Mouse (Mus musculus) midbrain, embryonic 13.5 days (tissue): Measurements from ENCODE around the gene Kcnh7. TPM values are rescaled to one million over a fixed set of nuclear protein-coding genes. Genes with fewer than 3 reads are reported as not detected.

Experiments
- ATAC-seq: fragments of 200-750 bp; cut with Nextera tagmentation; 2 replicates; pipeline ENCODE4 v1.8.0; 2017; ENCODE audit warnings: mild to moderate bottlenecking, moderate TSS enrichment, moderate library complexity
- H3K27ac ChIP-seq: fragments of 300-500 bp; sonication (generic); 2 replicates; pipeline ENCODE4 v1.5.1; 2015; ENCODE audit warnings: inconsistent platforms, mild to moderate bottlenecking, moderate library complexity
- H3K27me3 ChIP-seq: fragments of 300-500 bp; sonication (generic); 2 replicates; pipeline ENCODE4 v1.6.1; 2015; ENCODE audit warnings: mild to moderate bottlenecking, inconsistent platforms
- H3K36me3 ChIP-seq: fragments of 300-500 bp; sonication (generic); 2 replicates; pipeline ENCODE4 v1.6.1; 2015; ENCODE audit warnings: mild to moderate bottlenecking, inconsistent platforms
- H3K4me1 ChIP-seq: fragments of 300-500 bp; sonication (generic); replicated peaks from 2 replicates; pipeline ENCODE4 v1.6.1; 2015; ENCODE audit warnings: inconsistent platforms
- H3K4me2 ChIP-seq: fragments of 300-500 bp; sonication (generic); replicated peaks from 2 replicates; pipeline ENCODE4 v1.6.1; 2015; ENCODE audit warnings: moderate library complexity, mild to moderate bottlenecking, inconsistent platforms
- H3K4me3 ChIP-seq: fragments of 300-500 bp; sonication (generic); replicated peaks from 2 replicates; pipeline ENCODE4 v1.5.1; 2015; ENCODE audit warnings: mild to moderate bottlenecking, inconsistent platforms
- H3K9ac ChIP-seq: fragments of 300-500 bp; sonication (generic); replicated peaks from 2 replicates; pipeline ENCODE4 v1.6.1; 2015; ENCODE audit warnings: mild to moderate bottlenecking, inconsistent platforms
- H3K9me3 ChIP-seq: fragments of 300-500 bp; sonication (generic); 2 replicates; pipeline ENCODE4 v1.6.1; 2016; ENCODE audit warnings: mild to moderate bottlenecking, inconsistent platforms
- WGBS: fragments of 180-500 bp; shearing (Covaris S2); methylation state at CpG from one replicate; pipeline ENCODE4 v1.1.7; 2015; 5-methylcytosine and 5-hydroxymethylcytosine counted together
- polyA plus RNA-seq: library from polyadenylated mRNA; unstranded; fragments of >200 nt; fragmentation: Nextera tagmentation; extraction: Ambion mirVana; gene quantifications from 2 replicates; pipeline ENCODE4 v1.2.1, GENCODE M21; 2015

Kcnh7 gene
- polyA plus RNA-seq, 1 experiment from 2014 or later, result 6.9 TPM

DNA sequence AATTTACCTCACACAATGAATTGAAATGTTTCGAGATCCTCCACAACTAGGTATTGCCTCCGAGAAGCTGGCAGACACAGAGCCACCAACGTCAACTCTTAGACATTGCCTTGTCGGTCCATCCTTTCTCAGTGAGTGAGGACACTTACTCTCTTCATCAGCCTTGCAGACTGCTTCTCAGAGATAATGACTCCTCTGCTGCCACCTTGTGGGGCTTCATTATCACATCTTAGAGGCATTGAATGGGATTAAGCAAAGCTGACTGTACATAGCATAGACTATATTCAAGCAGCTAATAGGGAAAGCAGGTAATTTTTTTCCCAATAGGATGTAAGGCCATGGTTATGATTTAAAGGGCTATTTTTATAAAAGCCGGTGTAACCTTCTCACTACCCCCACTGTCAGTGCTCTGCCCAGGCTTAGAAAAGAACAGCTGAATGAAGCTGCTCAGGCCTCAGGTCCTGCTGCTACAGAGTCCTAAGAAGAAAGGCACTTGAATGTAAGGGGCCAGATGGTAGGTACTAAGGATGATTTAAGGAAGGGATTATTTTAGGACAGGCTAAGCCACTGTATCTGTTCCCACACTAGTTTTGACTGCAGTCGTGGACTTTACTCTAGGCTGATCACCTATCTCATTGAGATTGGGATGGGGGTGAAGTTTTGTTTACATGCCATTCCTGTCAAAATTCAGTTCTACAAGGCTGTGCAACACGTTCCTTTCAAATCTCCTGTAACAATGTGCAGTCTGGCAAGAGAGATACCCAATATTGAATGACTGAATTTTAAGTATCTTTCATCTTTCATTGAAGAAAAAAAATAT is 529.4 kb downstream of the Kcnh7 start:
- no peaks in the 10 kb centered on the region for H3K27me3 ChIP-seq
- no peaks in the 10 kb centered on the region for H3K4me1 ChIP-seq
- H3K4me3 ChIP-seq, result no peak overlapping the region
- 49% methylated on average over 7 of the region's 7 CpGs for WGBS
- no peaks in the 10 kb centered on the region for H3K9me3 ChIP-seq
- ATAC-seq, result peak; percentile 90
- no peak overlapping the region for H3K4me2 ChIP-seq
- no peaks in the 10 kb centered on the region for H3K36me3 ChIP-seq
- H3K27ac ChIP-seq, result no peak overlapping the region
- H3K9ac ChIP-seq, result no peak overlapping the region

DNA sequence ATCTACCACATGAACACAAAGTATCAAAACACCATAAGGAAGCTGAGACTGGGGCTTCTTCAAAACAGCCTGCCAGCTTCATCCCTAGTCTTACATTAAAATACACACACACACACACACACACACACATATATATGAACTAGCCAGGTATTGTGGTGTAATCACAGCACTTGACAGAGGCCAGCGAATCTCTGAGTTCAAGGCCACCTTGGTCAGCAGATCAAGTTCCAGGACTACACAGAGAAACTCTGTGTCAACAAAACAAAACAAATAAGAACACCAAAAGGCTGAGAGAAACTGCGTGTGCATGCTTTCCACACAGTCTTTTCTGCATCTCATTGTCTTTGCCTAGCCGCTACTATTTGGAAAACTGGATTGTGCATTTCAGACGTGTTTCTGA is 531.6 kb downstream of the Kcnh7 start:
- Histone ChIP-seq H3K9me3 (no peaks in the 10 kb centered on the region), H3K9ac (no peak overlapping the region), H3K4me2 (no peak overlapping the region), H3K36me3 (no peaks in the 10 kb centered on the region), H3K27me3 (no peaks in the 10 kb centered on the region), H3K4me1 (no peaks in the 10 kb centered on the region), H3K27ac (no peak overlapping the region), H3K4me3 (no peak overlapping the region)
- WGBS, result 85% methylated on average over 4 of the region's 4 CpGs
- ATAC-seq, result no peak

DNA sequence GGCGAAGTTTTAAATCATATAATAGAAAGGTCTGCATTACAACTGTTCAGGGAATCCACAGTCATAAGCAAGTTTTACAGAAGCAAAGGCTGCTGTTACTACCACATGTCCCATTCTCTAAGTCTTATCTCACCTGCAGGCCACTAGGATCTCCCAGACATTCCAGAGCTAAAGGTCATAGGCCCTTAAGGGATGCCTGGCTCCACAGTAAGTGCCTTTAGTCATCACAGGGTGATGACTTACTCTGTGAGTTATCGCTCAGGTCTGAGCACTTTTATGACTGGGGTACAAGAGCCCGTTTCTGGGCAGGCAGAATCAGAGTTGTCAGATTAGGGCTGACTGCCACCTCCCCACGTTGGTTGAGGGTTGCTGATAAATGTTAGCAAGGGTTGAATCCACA is 532.2 kb downstream of the Kcnh7 start:
- 78% methylated on average over 4 of the region's 4 CpGs for WGBS
- H3K27me3 ChIP-seq, result no peaks in the 10 kb centered on the region
- no peak overlapping the region for H3K4me3 ChIP-seq
- no peaks in the 10 kb centered on the region for H3K36me3 ChIP-seq
- no peaks in the 10 kb centered on the region for H3K9me3 ChIP-seq
- H3K9ac ChIP-seq, result no peak overlapping the region
- no peak for ATAC-seq
- peaks cover 2% of the 10 kb centered on the region for H3K4me1 ChIP-seq
- no peak overlapping the region for H3K4me2 ChIP-seq
- no peak overlapping the region for H3K27ac ChIP-seq

DNA sequence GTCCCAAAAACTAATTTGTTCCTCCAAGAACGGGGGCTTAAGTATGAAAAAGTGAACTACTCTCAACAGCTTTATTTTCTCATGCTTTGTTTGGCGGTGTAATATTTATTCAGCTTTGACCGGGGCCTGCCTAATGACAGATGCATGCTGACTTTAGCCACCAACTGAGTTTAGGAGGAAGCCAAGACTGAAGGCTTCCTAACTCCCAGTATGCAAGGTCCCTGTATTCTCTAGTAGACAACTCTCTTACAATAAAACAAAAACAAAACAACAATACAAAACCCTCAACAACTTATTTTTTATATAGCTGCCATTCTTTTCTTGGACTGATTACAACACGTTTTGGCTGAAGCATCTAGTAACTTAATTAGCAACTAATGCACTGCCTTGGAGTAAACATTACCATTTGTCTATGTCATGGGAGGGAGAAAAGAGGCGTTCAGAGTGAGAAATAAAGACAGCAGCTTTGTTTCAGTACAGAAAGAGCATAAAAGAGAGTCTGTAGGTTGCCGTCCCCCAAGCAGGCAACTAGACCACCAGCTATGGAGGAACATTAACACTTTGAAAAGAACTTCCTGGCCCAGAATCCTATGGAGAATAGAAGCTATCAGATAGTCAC is 537.3 kb downstream of the Kcnh7 start:
- Histone ChIP-seq H3K9me3 (no peaks in the 10 kb centered on the region), H3K4me2 (peak overlapping the region; percentile 75), H3K36me3 (no peaks in the 10 kb centered on the region), H3K4me1 (peaks cover 16% of the 10 kb centered on the region), H3K4me3 (peak overlapping the region; percentile 48), H3K27me3 (no peaks in the 10 kb centered on the region), H3K9ac (no peak overlapping the region), H3K27ac (no peak overlapping the region)
- 0 out of 2 replicates have a peak, but pooled peaks have one; percentile 31 for ATAC-seq
- 13% methylated on average over 6 of the region's 6 CpGs for WGBS

DNA sequence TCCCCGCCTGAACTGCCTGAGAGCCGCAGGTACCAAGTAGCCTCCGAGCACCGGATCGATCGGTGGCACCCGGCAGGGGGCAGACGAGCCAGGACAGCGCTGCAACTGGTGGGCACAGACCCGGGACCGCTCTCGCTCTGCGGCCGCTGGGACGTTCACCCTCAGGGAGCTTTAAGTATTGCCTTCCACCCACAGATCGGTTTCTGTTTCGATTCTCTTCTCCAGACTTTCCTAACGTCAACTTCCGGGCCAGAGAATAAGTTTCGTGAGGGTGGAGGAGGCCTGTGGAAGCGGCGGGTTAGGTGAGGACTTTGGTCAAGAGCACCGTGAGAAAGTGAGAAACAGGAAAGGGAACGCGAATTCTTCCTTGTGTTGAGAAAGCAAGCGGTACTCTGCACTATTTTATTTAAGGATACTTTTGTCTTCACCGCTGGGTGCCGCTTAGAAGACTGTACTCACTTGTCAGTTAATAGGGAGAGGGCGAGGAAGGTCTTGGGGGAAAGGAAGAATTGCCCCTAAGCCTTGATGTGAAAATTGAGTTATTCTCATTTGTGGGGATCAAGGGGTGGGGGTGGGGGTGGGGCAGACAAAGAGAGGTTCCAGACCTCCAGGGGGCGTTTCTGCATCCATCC is 538.0 kb downstream of the Kcnh7 start, which contains the start of gene Ifih1:
Gene Ifih1, minus strand, starts transcription at position 242 of the 632 bp plus-strand sequence.
- peak; percentile 95 for ATAC-seq
- no peak within 1 kb of the TSS for H3K27ac ChIP-seq

DNA sequence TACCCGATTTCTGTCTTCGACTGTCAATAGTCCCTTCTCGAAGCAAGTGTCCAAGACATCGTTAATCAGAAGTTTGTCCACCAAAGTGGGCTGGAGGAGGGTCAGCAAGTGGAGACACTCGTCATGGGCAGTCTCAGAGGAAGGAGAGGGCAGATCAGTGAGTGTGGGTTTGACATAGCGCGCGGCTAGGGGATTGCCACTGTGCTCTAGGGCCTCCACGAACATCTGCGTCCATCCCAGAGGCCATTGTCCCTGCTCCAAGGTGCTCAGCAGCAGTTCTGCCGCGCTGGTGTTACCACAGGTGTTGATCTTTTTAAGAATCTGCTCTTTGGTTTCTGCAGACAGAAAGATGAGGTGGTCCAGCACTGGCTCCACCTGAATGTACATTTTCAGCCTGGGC is 538.6 kb downstream of the Kcnh7 start:
- WGBS, result 40% methylated on average over 12 of the region's 12 CpGs

More for the DNA sequence above, 538.0 kb downstream of the Kcnh7 start, which contains the start of gene Ifih1:
- peak within 1 kb of the TSS; percentile 48 for H3K4me3 ChIP-seq
- H3K36me3 ChIP-seq, result no peaks in the 10 kb centered on the region
- peaks cover 16% of the 10 kb centered on the region for H3K4me1 ChIP-seq
- no peaks in the 10 kb centered on the region for H3K27me3 ChIP-seq
- WGBS, result under 1% methylated on average over 30 of the region's 30 CpGs
- peak within 1 kb of the TSS; percentile 75 for H3K4me2 ChIP-seq
- peak within 1 kb of the TSS; percentile 37 for H3K9ac ChIP-seq
- H3K9me3 ChIP-seq, result no peaks in the 10 kb centered on the region

DNA sequence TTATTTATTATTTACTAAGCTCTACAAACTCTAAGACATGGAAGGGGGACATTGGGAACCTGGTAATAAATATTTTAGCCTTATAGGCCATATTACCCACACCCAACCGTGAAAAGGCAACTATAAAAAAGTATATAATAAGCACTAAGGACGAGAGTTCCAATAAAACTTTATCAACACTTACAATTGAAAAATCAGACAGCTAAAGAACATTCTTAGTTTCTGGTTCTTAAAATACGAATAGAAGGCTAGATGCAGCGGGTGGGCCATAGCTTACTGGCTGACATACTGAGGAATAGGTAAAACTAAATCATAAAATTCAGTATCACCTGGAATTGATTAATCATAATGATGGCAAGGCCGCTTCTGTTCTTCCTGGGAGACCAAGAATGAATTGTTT is 539.2 kb downstream of the Kcnh7 start:
- no peak overlapping the region for H3K4me3 ChIP-seq
- H3K36me3 ChIP-seq, result no peaks in the 10 kb centered on the region
- no peak overlapping the region for H3K4me2 ChIP-seq
- no peak for ATAC-seq
- WGBS, result 97% methylated on average over 5 of the region's 5 CpGs
- peaks cover 16% of the 10 kb centered on the region for H3K4me1 ChIP-seq
- H3K9me3 ChIP-seq, result no peaks in the 10 kb centered on the region
- no peaks in the 10 kb centered on the region for H3K27me3 ChIP-seq
- no peak overlapping the region for H3K9ac ChIP-seq
- no peak overlapping the region for H3K27ac ChIP-seq

More for the DNA sequence above, 538.6 kb downstream of the Kcnh7 start:
- ATAC-seq, result peak; percentile 49
- Histone ChIP-seq H3K4me3 (peak overlapping the region; percentile 48), H3K4me2 (peak overlapping the region; percentile 75), H3K27me3 (no peaks in the 10 kb centered on the region), H3K4me1 (peaks cover 16% of the 10 kb centered on the region), H3K36me3 (no peaks in the 10 kb centered on the region), H3K27ac (no peak overlapping the region), H3K9me3 (no peaks in the 10 kb centered on the region), H3K9ac (no peak overlapping the region)
